In the genomic region with DNA sequence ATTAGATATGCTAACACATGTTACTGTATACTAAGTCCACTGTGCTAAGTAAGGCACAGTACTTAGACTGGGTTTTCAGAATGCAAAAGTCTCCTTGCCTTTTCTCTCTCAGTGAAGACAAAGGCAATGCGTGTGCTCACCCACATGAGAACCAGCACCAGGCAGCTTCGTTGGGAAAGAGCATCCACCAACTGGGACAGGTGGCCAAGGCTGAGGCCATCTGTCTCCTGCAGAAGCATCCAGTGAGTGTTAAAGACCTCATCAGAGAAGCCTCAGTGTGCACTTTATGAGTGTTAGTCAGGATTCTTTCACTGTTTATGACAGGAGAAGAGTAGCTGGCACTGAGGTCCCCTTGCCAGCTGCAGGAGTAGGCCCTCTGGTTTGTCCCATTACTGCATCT, we compare ENCODE assay signal across 10 mouse cellular contexts.
A peak's percentile ranks its signal among the peaks of the same experiment; 100 is the strongest.
DNase-seq lines count a peak whose midpoint lies in the region; ATAC-seq and TF ChIP-seq lines count a peak whose summit lies in the region.
"Had no signal": no experiment of that assay in that cellular context is flagged by ENCODE, and none has a peak within 500 bp of the region (broad histone marks: within the 10 kb centered on the region; RNA-seq: fewer than 3 reads in every experiment).

No protein-coding gene starts in this region.

- WGBS in midbrain, postnatal 0 days: 72% methylated on average over 2 of the region's 2 CpGs
- 72% methylated on average over 2 of the region's 2 CpGs for WGBS in midbrain, embryonic 13.5 days

- H3K9me3 ChIP-seq in midbrain, postnatal 0 days (ENCODE audit: low read length): no peaks in the 10 kb centered on the region
- H3K9me3 ChIP-seq in midbrain, embryonic 13.5 days: no peaks in the 10 kb centered on the region

- H3K4me3 ChIP-seq in midbrain, postnatal 0 days (ENCODE audit: low read depth, low read length): no peak overlapping the region
- H3K4me3 ChIP-seq in midbrain, embryonic 13.5 days (replicated peaks): no peak overlapping the region

- no peaks in the 10 kb centered on the region for H3K4me1 ChIP-seq in midbrain, postnatal 0 days (ENCODE audit: insufficient read depth, low read length)
- H3K4me1 ChIP-seq in midbrain, embryonic 13.5 days (replicated peaks): peaks cover 4% of the 10 kb centered on the region; the same call in 1 of the 2 replicates

- H3K36me3 ChIP-seq in midbrain, postnatal 0 days (ENCODE audit: insufficient read depth, low read length): no peaks in the 10 kb centered on the region
- no peaks in the 10 kb centered on the region for H3K36me3 ChIP-seq in midbrain, embryonic 13.5 days

- H3K27me3 ChIP-seq in midbrain, postnatal 0 days (ENCODE audit: insufficient read depth, low read length): no peaks in the 10 kb centered on the region
- no peaks in the 10 kb centered on the region for H3K27me3 ChIP-seq in midbrain, embryonic 13.5 days

- TF ChIP-seq CTCF in midbrain, postnatal 0 days (IDR thresholded peaks at IDR 0.05): no peak

- H3K4me2 ChIP-seq in midbrain, postnatal 0 days (ENCODE audit: low read depth, low read length, poor library complexity, severe bottlenecking): no peak overlapping the region
- H3K4me2 ChIP-seq in midbrain, embryonic 13.5 days (replicated peaks): no peak overlapping the region

- no peak for ATAC-seq in midbrain, postnatal 0 days (ENCODE audit: low FRiP score)
- ATAC-seq in midbrain, embryonic 13.5 days: no peak

- peak; percentile 49 for DNase-seq in midbrain, postnatal 0 days (ENCODE audit: low spot score)
- peak; percentile 76 to 82 for DNase-seq in cerebellum, postnatal 10 days
- DNase-seq in layer of hippocampus, adult 9-11 months: peak; percentile 88
- DNase-seq in right cerebral cortex, postnatal 25 days: peak; percentile 66
- DNase-seq in ovary, postnatal 14 days (ENCODE audit: low spot score): no peak
- DNase-seq in spleen, adult 12 weeks (ENCODE audit: low spot score): no peak
- DNase-seq: heart, postnatal 36 days; kidney, postnatal 25 days had no signal

- H3K27ac ChIP-seq in midbrain, postnatal 0 days (ENCODE audit: low read depth, low read length): no peak overlapping the region; the same call in 1 of the 2 replicates
- H3K27ac ChIP-seq in midbrain, embryonic 13.5 days: no peak overlapping the region
- H3K27ac ChIP-seq: liver, embryonic 14.5 days had no signal

- no peak overlapping the region for H3K9ac ChIP-seq in midbrain, postnatal 0 days (replicated peaks; ENCODE audit: low read length, poor library complexity, severe bottlenecking)
- H3K9ac ChIP-seq in midbrain, embryonic 13.5 days (replicated peaks): no peak overlapping the region
- H3K9ac ChIP-seq: liver, embryonic 14.5 days had no signal

Comparison
In these comparisons a context has a peak if more than half of its experiments do, and no peak if none do; other contexts are left out.
1. DNase-seq: peak in midbrain, postnatal 0 days (single experiment), cerebellum, postnatal 10 days (2 of 2), layer of hippocampus, adult 9-11 months (single experiment) and right cerebral cortex, postnatal 25 days (single experiment); none in ovary, postnatal 14 days (single experiment) and spleen, adult 12 weeks (single experiment).